Mouse (Mus musculus) naive thymus-derived CD4-positive, alpha-beta T cell, adult 5 months (primary cell): ENCODE data around the gene Atp2b2. TPM values are rescaled to one million over a fixed set of nuclear protein-coding genes. Genes with fewer than 3 reads are reported as not detected.

Experiments used
- polyA plus RNA-seq: library from polyadenylated mRNA; unstranded; fragments of 100-300 nt; shearing (Covaris generic); gene quantifications from one replicate; pipeline ENCODE4 v1.2.1, GENCODE M21; 2017

Gene Atp2b2
- 0.07 TPM for polyA plus RNA-seq

GRCm38 (mm10) chr6:114042332-114042731 is at the start of gene Atp2b2:
Gene Atp2b2, minus strand, starts transcription at chr6:114042613.

GRCm38 (mm10) chr6:113740236-113741217 is 301.9 kb downstream of the Atp2b2 start, which contains the start of gene Sec13:
Gene Sec13, minus strand, starts transcription at chr6:113740743.

GRCm38 (mm10) chr6:113719878-113720277 is 322.5 kb downstream of the Atp2b2 start, which contains the start of gene Ghrl:
Gene Ghrl, minus strand, starts transcription at chr6:113719880.

DNA sequence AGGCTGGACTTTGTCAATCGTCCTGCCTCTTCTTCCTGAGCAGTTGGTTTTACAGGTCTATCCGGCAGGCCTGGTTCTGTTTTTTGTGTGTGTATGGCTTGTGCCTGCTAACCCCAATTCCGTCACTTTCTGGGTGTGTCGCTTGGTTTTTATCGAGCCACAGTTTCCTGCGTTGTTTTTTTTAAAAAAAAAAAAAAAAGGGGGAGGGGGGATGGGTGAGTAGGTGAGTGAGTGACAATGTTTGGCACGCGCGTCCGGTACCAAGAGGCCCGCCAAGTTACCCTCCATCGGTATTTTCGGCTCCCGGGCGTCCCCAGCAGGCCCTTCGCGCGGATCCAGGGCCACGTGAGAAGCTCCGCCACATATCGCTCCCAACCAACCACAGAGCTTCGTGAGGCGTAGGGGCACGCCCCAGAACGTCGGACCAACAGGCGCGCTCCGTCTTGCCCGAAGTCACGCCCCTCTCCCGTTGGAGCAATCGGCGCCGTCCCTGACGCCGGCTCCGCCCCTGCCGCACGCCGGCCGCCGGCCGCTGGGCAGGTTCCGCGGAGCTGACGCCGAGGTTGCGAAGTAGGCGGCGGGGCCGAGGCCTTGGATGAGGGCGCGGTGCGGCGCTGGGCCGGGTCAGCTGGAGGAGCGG is 345.7 kb downstream of the Atp2b2 start, which contains the start of gene Tatdn2:
TSS of gene Tatdn2 (plus strand) at position 469 of the 640 bp plus-strand sequence.

Other genes starting within 250 kb of the Atp2b2 start
- gene Slc6a11, start 88.6 kb upstream of the Atp2b2 start, polyA plus RNA-seq: not detected
- gene Slc6a1, start 240.0 kb upstream of the Atp2b2 start, polyA plus RNA-seq: not detected